Mouse (Mus musculus): Measurements from ENCODE around the gene Gbp10. TPM values are rescaled to one million over a fixed set of nuclear protein-coding genes. Genes with fewer than 3 reads are reported as not detected.
"Not testable (repeated sequence)": the region's sequence is repeated elsewhere in the genome, so short reads cannot be mapped to it uniquely, and the experiment has no call there.

Gbp10 gene
- polyA plus RNA-seq (2015; fragmentation: Nextera tagmentation; extraction: Ambion mirVana): not detected in 2 replicates

DNA sequence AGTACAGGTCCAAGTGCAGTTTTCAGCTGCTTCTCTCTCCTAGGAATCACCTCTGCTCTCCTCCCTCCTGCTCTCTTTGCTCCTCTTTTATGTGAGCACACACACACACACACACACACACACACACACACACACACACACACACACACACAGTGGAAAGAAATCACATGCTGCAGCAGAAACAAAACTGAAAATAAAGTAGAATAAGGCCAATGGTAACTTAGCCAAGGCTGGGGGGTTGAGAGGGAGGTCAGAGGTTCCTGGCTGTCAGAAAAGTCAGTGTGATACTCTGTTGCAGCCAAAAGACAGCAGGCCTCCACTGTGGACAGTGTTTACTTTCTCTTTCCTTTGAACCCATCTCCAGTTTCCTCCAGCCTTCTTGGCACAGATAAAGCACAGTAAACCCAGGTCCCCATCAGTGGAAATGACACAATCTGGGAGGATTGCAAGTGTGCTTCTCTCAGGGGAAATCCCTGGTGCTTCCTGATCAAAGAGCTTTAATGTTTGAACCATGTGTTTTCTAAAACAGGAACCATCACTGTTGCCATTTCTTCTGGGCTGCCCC lies at the start of gene Gbp10:
TSS of gene Gbp10 (minus strand) at position 51 of the 565 bp plus-strand sequence.
- H3K9ac ChIP-seq (ENCODE audit: low read depth, low read length); H3K4me2 ChIP-seq (replicated peaks; ENCODE audit: low read depth); H3K36me3 ChIP-seq (ENCODE audit: control insufficient read depth, insufficient read depth); H3K4me1 ChIP-seq (replicated peaks; ENCODE audit: control insufficient read depth, insufficient read depth, low read length); H3K27me3 ChIP-seq (replicated peaks; ENCODE audit: control insufficient read depth, insufficient read depth, low read length); H3K27ac ChIP-seq (ENCODE audit: low read depth, low read length); H3K4me3 ChIP-seq (ENCODE audit: low read depth, low read length); H3K9me3 ChIP-seq (ENCODE audit: control insufficient read depth); ATAC-seq: not testable (repeated sequence)

- H3K9ac ChIP-seq (ENCODE audit: low read depth, low read length); H3K27ac ChIP-seq (ENCODE audit: low read depth, low read length); H3K4me2 ChIP-seq (replicated peaks; ENCODE audit: low read depth); ATAC-seq; H3K4me3 ChIP-seq (ENCODE audit: low read depth, low read length); H3K9me3 ChIP-seq (ENCODE audit: control insufficient read depth); H3K27me3 ChIP-seq (replicated peaks; ENCODE audit: control insufficient read depth, insufficient read depth, low read length); H3K4me1 ChIP-seq (replicated peaks; ENCODE audit: control insufficient read depth, insufficient read depth, low read length); H3K36me3 ChIP-seq (ENCODE audit: control insufficient read depth, insufficient read depth): not testable (repeated sequence)
- no CpG with 5 or more reads among the region's 3 CpGs for WGBS
Observed at GRCm38 (mm10) chr5:105260673-105261072, 21.3 kb upstream of the Gbp10 start.

- H3K4me2 ChIP-seq (replicated peaks; ENCODE audit: low read depth): no peak overlapping the region
- no peak for ATAC-seq
- 0 out of 2 replicates have a peak, but pooled peaks have one; percentile 21 for TF ChIP-seq CTCF (IDR thresholded peaks at IDR 0.05; ENCODE audit: low read depth)
- H3K4me1 ChIP-seq (replicated peaks; ENCODE audit: control insufficient read depth, insufficient read depth, low read length): no peaks in the 10 kb centered on the region
- no peaks in the 10 kb centered on the region for H3K36me3 ChIP-seq (ENCODE audit: control insufficient read depth, insufficient read depth)
- no peaks in the 10 kb centered on the region for H3K27me3 ChIP-seq (replicated peaks; ENCODE audit: control insufficient read depth, insufficient read depth, low read length)
- no peak overlapping the region for H3K9ac ChIP-seq (ENCODE audit: low read depth, low read length)
- H3K27ac ChIP-seq (ENCODE audit: low read depth, low read length): no peak overlapping the region
- no peak overlapping the region for H3K4me3 ChIP-seq (ENCODE audit: low read depth, low read length)
- H3K9me3 ChIP-seq (ENCODE audit: control insufficient read depth): no peaks in the 10 kb centered on the region
Observed at GRCm38 (mm10) chr5:105252491-105252890, 13.2 kb upstream of the Gbp10 start.

GRCm38 (mm10) chr5:105244741-105245140 lies 5.4 kb upstream of the Gbp10 start:
- not testable (repeated sequence) for H3K36me3 ChIP-seq (ENCODE audit: control insufficient read depth, insufficient read depth); H3K27ac ChIP-seq (ENCODE audit: low read depth, low read length); H3K4me2 ChIP-seq (replicated peaks; ENCODE audit: low read depth); H3K4me3 ChIP-seq (ENCODE audit: low read depth, low read length); H3K4me1 ChIP-seq (replicated peaks; ENCODE audit: control insufficient read depth, insufficient read depth, low read length); H3K9ac ChIP-seq (ENCODE audit: low read depth, low read length); ATAC-seq; H3K9me3 ChIP-seq (ENCODE audit: control insufficient read depth); H3K27me3 ChIP-seq (replicated peaks; ENCODE audit: control insufficient read depth, insufficient read depth, low read length)
- 72% methylated on average over 3 of the region's 3 CpGs for WGBS

DNA sequence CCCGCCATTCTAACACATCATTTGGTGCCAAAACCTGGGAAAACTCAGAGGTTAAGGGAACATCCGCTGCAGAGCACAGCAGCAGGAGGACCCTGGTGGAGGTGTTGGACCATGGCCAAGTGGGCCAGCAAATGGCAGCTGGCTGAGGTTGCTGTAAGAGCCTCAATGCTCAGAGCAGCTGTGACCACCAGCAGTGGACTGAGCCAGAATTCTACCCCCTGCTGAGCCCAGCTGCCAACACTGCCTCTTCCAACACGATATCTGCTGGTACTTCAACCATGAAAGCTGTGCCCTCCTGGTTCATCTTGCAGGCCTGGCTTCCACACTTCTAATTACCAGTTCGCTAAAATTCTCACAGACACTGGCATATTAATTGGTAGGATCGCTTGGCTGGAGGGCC lies 1.6 kb upstream of the Gbp10 start:
- not testable (repeated sequence) for H3K4me3 ChIP-seq (ENCODE audit: low read depth, low read length); H3K36me3 ChIP-seq (ENCODE audit: control insufficient read depth, insufficient read depth); ATAC-seq; H3K4me1 ChIP-seq (replicated peaks; ENCODE audit: control insufficient read depth, insufficient read depth, low read length); H3K4me2 ChIP-seq (replicated peaks; ENCODE audit: low read depth); H3K27me3 ChIP-seq (replicated peaks; ENCODE audit: control insufficient read depth, insufficient read depth, low read length); H3K27ac ChIP-seq (ENCODE audit: low read depth, low read length); H3K9me3 ChIP-seq (ENCODE audit: control insufficient read depth); H3K9ac ChIP-seq (ENCODE audit: low read depth, low read length)
- WGBS: 88% methylated on average over 5 of the region's 5 CpGs

DNA sequence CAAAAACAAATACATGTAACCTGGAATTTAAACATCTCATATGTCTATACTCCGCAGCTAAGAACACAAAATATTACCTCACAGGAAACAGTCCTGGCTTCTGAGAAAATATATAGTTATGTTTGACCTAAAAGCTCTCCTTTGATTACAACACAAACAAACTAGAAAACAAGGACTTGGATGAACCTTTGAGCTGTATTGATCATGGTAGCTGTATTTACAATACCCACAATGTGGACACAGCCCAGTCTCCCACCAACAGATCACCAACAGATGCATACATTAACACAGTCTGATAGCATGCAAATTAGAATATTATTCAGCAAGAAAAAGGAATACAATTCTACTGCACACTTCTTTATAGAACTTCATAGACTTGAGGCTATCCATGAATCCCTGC lies 931 bp downstream of the Gbp10 start:
- not testable (repeated sequence) for ATAC-seq
- 87% methylated on average over 1 of the region's 1 CpGs for WGBS

GRCm38 (mm10) chr5:105236040-105236439 lies 3.3 kb downstream of the Gbp10 start:
- ATAC-seq; H3K9ac ChIP-seq (ENCODE audit: low read depth, low read length); H3K4me3 ChIP-seq (ENCODE audit: low read depth, low read length); H3K4me2 ChIP-seq (replicated peaks; ENCODE audit: low read depth); H3K4me1 ChIP-seq (replicated peaks; ENCODE audit: control insufficient read depth, insufficient read depth, low read length); H3K36me3 ChIP-seq (ENCODE audit: control insufficient read depth, insufficient read depth); H3K27me3 ChIP-seq (replicated peaks; ENCODE audit: control insufficient read depth, insufficient read depth, low read length); H3K9me3 ChIP-seq (ENCODE audit: control insufficient read depth); H3K27ac ChIP-seq (ENCODE audit: low read depth, low read length): not testable (repeated sequence)
- 83% methylated on average over 3 of the region's 3 CpGs for WGBS

More for the DNA sequence above, 931 bp downstream of the Gbp10 start:
- H3K4me2 ChIP-seq (replicated peaks; ENCODE audit: low read depth); H3K36me3 ChIP-seq (ENCODE audit: control insufficient read depth, insufficient read depth); H3K4me1 ChIP-seq (replicated peaks; ENCODE audit: control insufficient read depth, insufficient read depth, low read length); H3K27me3 ChIP-seq (replicated peaks; ENCODE audit: control insufficient read depth, insufficient read depth, low read length); H3K9me3 ChIP-seq (ENCODE audit: control insufficient read depth); H3K4me3 ChIP-seq (ENCODE audit: low read depth, low read length); H3K27ac ChIP-seq (ENCODE audit: low read depth, low read length); H3K9ac ChIP-seq (ENCODE audit: low read depth, low read length): not testable (repeated sequence)

DNA sequence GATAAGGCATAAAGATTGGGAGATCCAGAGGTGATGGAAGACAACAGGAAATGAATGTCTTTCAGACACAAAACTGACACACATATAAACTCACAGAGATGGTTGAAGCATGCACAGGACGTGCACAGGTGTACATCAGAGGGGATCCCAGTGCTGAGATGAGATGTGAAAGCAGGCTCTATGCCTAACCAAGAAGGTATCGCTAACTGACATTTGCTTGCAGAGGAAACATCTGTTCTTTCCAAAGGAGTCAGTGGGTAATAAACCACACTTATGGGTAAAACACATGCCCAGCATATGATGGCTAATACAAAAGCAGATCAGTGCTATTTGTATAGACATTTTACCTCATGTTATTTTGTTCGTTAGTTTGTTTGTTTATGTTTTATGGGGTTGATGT lies 30.4 kb downstream of the Gbp10 start:
- not testable (repeated sequence) for H3K9me3 ChIP-seq (ENCODE audit: control insufficient read depth); ATAC-seq; H3K4me1 ChIP-seq (replicated peaks; ENCODE audit: control insufficient read depth, insufficient read depth, low read length); H3K4me3 ChIP-seq (ENCODE audit: low read depth, low read length); H3K36me3 ChIP-seq (ENCODE audit: control insufficient read depth, insufficient read depth); H3K4me2 ChIP-seq (replicated peaks; ENCODE audit: low read depth); H3K27ac ChIP-seq (ENCODE audit: low read depth, low read length); H3K9ac ChIP-seq (ENCODE audit: low read depth, low read length); H3K27me3 ChIP-seq (replicated peaks; ENCODE audit: control insufficient read depth, insufficient read depth, low read length)
- WGBS: no CpG with 5 or more reads among the region's 3 CpGs

DNA sequence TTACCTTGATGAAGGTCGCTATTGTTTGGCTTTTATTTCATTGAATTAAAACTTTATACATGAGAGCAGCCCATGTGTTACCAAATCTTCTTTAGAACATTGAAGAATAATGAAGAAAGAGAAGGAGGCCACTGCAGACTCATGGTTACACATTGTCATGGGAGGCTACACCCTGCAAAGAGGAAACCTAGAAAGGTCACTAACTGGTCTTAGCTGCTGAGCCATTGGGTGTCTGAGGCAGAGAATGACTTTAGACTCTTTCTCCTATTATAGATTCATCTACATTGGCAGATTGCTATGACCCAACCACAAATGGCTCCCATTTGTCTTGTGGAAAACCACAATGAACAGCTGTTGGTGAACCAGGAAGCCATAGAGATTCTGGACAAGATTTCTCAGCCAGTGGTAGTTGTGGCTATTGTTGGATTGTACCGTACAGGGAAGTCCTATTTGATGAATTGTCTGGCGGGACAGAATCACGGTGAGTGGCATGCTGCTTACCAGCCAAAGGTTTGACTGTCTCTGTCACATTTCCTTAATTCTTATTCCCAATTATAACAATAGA lies 38.5 kb downstream of the Gbp10 start:
- not testable (repeated sequence) for H3K4me1 ChIP-seq (replicated peaks; ENCODE audit: control insufficient read depth, insufficient read depth, low read length); H3K27me3 ChIP-seq (replicated peaks; ENCODE audit: control insufficient read depth, insufficient read depth, low read length); H3K9me3 ChIP-seq (ENCODE audit: control insufficient read depth); H3K36me3 ChIP-seq (ENCODE audit: control insufficient read depth, insufficient read depth); H3K4me3 ChIP-seq (ENCODE audit: low read depth, low read length); H3K27ac ChIP-seq (ENCODE audit: low read depth, low read length); ATAC-seq; H3K4me2 ChIP-seq (replicated peaks; ENCODE audit: low read depth); H3K9ac ChIP-seq (ENCODE audit: low read depth, low read length)
- WGBS: 88% methylated on average over 4 of the region's 4 CpGs
